Mouse (Mus musculus) cerebellum, adult (tissue): ENCODE results near the gene Ccl4.

Experiments used
- ATAC-seq: cut with Nextera tagmentation; 2 replicates; pipeline ENCODE4 v1.9.2; 2017; ENCODE audit warnings: mild to moderate bottlenecking, moderate library complexity, mixed read lengths; ENCODE audit not compliant: insufficient number of reproducible peaks, low FRiP score, low TSS enrichment

Ccl4 gene

GRCm38 (mm10) chr11:83663532-83663931 is 1.1 kb downstream of the Ccl4 start:
- no peak for ATAC-seq

GRCm38 (mm10) chr11:83671743-83672142 is 9.4 kb downstream of the Ccl4 start:
- ATAC-seq = no peak

- ATAC-seq = no peak
Observed at GRCm38 (mm10) chr11:83675665-83676064, 13.3 kb downstream of the Ccl4 start.

- no peak for ATAC-seq
Observed at GRCm38 (mm10) chr11:83689918-83690317, 27.5 kb downstream of the Ccl4 start.

- no peak for ATAC-seq
Observed at GRCm38 (mm10) chr11:83692008-83692407, 29.6 kb downstream of the Ccl4 start.

- ATAC-seq = no peak
Observed at GRCm38 (mm10) chr11:83703705-83704104, 41.3 kb downstream of the Ccl4 start, which contains the start of gene Wfdc17. Gene Wfdc17, plus strand, starts transcription at chr11:83703991.

GRCm38 (mm10) chr11:83708715-83709114 is 46.3 kb downstream of the Ccl4 start, which contains the start of gene Wfdc18:
Gene Wfdc18, plus strand, starts transcription at chr11:83709015.
- ATAC-seq = no peak

GRCm38 (mm10) chr11:83709683-83710082 is 47.3 kb downstream of the Ccl4 start:
- no peak for ATAC-seq

- no peak for ATAC-seq
Observed at GRCm38 (mm10) chr11:83712671-83713070, 50.3 kb downstream of the Ccl4 start.

GRCm38 (mm10) chr11:83713925-83714324 is 51.5 kb downstream of the Ccl4 start:
- ATAC-seq = no peak
